Mouse (Mus musculus) megakaryocyte progenitor cell, adult 5-6 weeks (primary cell): Measurements from ENCODE around the gene Slc15a3. TPM values are rescaled to one million over a fixed set of nuclear protein-coding genes. Genes with fewer than 3 reads are reported as not detected.
A peak's percentile ranks its signal among the peaks of the same experiment; 100 is the strongest.

Experiments
- ATAC-seq: replicated peaks from 2 replicates; pipeline ENCODE4 v1.8.0; 2016; ENCODE audit warnings: mild to moderate bottlenecking, moderate TSS enrichment, inconsistent platforms; ENCODE audit not compliant: poor library complexity
- total RNA-seq, 2 experiments: library from RNA; stranded (forward) in 1 of 2; stranded (reverse) in 1 of 2; fragments of 157-497, 149-512 nt in 1 of 2; fragments of 200-1000 nt in 1 of 2; gene quantifications; 2 replicates each; pipeline versions ENCODE4 v1.2.3 to v1.2.4; 2015 to 2017

Gene Slc15a3
- total RNA-seq (2015): 0.57 and 0.85 TPM in 2 replicates
- total RNA-seq (2017): 0.37 and 1.5 TPM in 2 replicates

- no peak for ATAC-seq
Measured at GRCm38 (mm10) chr19:10839010-10839892, at the start of gene Slc15a3. Gene Slc15a3, plus strand, starts transcription at chr19:10839727.

- peak; percentile 58 for ATAC-seq
Measured at GRCm38 (mm10) chr19:10790323-10790722, 49.2 kb upstream of the Slc15a3 start.

GRCm38 (mm10) chr19:10793044-10793443, 46.5 kb upstream of the Slc15a3 start:
- no peak for ATAC-seq

- ATAC-seq: no peak
Measured at GRCm38 (mm10) chr19:10794916-10795315, 44.6 kb upstream of the Slc15a3 start.

DNA sequence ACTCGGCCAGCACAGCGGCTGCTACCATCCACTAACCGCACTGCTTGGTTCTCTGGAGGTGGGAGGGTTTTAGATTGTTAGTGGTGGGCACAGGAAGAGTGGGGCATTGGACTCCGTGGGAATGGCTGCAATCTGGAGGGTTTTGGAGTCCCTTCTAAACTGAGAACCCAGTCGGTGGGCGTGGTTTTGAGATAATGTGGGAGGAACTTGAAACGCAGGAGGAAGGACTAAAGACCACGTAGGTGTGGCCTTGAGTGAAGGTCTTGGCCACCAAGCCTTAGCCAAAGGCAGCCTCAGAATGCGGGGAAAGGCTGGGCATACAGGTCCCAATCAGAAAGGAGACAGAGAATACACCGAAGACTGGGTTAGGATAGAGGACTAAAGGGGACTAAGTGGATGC, 41.0 kb upstream of the Slc15a3 start:
- ATAC-seq: no peak

GRCm38 (mm10) chr19:10799155-10799554, 40.4 kb upstream of the Slc15a3 start:
- no peak for ATAC-seq

- peak; percentile 95 for ATAC-seq
Measured at GRCm38 (mm10) chr19:10801070-10801469, 38.5 kb upstream of the Slc15a3 start.

- ATAC-seq: no peak
Measured at GRCm38 (mm10) chr19:10801906-10802305, 37.6 kb upstream of the Slc15a3 start.

GRCm38 (mm10) chr19:10803751-10804150, 35.8 kb upstream of the Slc15a3 start:
- peak; percentile 77 for ATAC-seq

DNA sequence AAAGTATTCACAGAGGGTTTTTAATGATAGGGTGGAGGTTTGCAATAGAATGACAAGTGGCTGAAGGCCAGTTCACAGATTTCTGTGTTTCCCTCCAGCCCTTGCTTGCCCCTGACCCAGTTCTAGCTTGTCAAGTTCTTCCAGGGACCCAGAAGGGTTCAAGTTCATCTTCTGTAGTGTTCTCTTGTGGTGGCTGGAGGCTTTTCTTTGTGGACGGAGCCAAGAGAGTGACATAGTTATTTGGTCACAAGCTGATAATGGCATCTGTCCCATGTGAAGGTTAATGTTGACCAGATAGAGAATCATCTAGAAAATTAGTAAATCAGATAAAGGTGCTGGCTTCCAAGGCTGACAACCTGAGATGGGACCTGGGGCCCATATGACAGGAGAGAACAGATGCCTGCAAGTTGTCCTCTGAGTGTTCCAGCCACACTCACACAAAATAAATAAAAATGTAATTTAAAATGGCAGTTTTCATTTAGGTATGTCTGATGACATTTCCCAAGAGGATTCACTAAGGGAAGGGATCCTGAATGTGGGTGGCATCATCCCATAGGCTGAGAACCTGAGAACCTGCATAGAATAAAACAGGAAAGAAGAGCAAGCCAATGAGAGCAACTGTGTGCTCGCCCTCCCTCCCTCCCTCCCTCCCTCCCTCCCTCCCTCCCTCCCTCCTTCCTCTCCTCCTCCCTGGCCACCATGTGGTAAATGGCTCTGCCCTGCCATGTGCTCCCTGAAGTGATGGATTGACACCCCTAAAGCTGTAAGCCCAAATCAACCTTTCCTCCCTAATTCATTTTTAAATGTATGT, 34.5 kb upstream of the Slc15a3 start:
- ATAC-seq: no peak

GRCm38 (mm10) chr19:10805661-10806285, 33.8 kb upstream of the Slc15a3 start:
- ATAC-seq: no peak

DNA sequence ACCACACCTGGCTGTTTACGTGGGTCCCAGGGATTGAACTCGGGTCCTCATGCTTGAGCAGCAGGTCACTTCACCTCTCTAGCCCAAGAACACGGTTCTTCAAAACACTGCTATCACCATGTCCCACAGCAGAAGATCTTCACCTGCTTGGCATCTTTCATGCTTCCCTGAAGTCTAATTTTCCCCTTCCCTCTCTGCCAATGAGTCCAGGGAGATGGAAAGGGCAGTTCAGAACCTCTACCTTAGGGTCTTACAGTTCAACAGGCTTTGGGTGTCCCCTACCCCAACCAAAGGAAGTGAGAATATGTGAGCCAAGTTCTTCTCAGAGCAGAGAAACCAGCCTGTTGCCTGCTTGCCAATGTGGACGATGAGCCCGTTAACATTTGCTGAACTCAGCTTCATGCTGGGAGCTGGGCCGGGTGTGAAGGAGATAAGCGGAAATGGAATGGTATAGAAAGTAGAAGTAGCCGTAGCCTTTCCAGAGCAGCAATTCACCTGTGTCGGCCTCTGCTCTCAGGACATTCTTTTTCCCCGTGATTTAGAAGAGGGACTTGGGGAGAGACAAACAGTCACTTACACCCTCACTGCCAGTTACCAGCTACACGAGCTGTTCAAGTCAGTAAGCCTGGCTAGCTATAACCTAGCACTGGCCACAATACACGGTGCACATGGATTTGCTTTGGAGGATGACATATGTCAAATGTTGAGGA, 30.8 kb upstream of the Slc15a3 start:
- ATAC-seq: no peak

- ATAC-seq: no peak
Measured at GRCm38 (mm10) chr19:10809428-10810175, 29.9 kb upstream of the Slc15a3 start.

- no peak for ATAC-seq
Measured at GRCm38 (mm10) chr19:10810176-10810492, 29.4 kb upstream of the Slc15a3 start.

- ATAC-seq: no peak
Measured at GRCm38 (mm10) chr19:10811471-10811870, 28.1 kb upstream of the Slc15a3 start.

DNA sequence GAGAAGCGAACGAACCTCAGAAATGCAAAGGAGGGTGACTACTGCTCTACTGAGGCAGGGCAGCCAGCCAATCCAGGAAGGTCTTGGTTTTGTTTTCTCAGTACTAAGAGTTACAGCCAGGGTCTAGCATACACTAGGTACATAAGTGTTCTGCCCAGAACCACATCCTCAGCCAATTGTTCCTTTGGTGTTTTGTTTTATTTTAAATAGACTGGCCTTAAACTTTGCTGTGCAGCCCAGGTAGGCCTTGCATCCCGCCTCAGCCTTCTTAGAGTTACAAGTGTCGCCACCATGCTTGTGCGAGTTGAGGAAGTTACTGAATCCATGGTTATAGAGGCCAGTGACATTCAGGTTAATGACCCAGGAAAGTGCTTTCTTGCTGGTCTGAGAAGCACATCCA, 26.5 kb upstream of the Slc15a3 start:
- no peak for ATAC-seq

- no peak for ATAC-seq
Measured at GRCm38 (mm10) chr19:10813905-10814304, 25.6 kb upstream of the Slc15a3 start.

GRCm38 (mm10) chr19:10815871-10816270, 23.7 kb upstream of the Slc15a3 start:
- ATAC-seq: no peak

GRCm38 (mm10) chr19:10816462-10816861, 23.1 kb upstream of the Slc15a3 start:
- no peak for ATAC-seq
